Mouse (Mus musculus) heart, embryonic 12.5 days (tissue): ENCODE results near the gene Mcat. TPM values are rescaled to one million over a fixed set of nuclear protein-coding genes. Genes with fewer than 3 reads are reported as not detected.

Source experiments
- ATAC-seq: fragments of 200-750 bp; cut with Nextera tagmentation; 2 replicates; pipeline ENCODE4 v1.8.0; 2017; ENCODE audit warnings: moderate TSS enrichment, moderate library complexity; ENCODE audit not compliant: insufficient number of reproducible peaks, low FRiP score
- H3K27ac ChIP-seq: fragments of 300-500 bp; sonication (generic); 2 replicates; pipeline ENCODE4 v1.5.1; 2016; ENCODE audit warnings: mild to moderate bottlenecking, moderate library complexity; ENCODE audit not compliant: poor library complexity, severe bottlenecking
- H3K27me3 ChIP-seq: fragments of 300-500 bp; sonication (generic); replicated peaks from 2 replicates; pipeline ENCODE4 v1.6.1; 2016; ENCODE audit warnings: mild to moderate bottlenecking, moderate library complexity
- H3K36me3 ChIP-seq: fragments of 300-500 bp; sonication (generic); 2 replicates; pipeline ENCODE4 v1.6.1; 2016; ENCODE audit warnings: mild to moderate bottlenecking, moderate library complexity
- H3K4me1 ChIP-seq: fragments of 300-500 bp; sonication (generic); replicated peaks from 2 replicates; pipeline ENCODE4 v1.6.1; 2016; ENCODE audit warnings: mild to moderate bottlenecking
- H3K4me2 ChIP-seq: fragments of 300-500 bp; sonication (generic); 2 replicates; pipeline ENCODE4 v1.6.1; 2016; ENCODE audit warnings: mild to moderate bottlenecking, moderate library complexity
- H3K4me3 ChIP-seq: fragments of 300-500 bp; sonication (generic); 2 replicates; pipeline ENCODE4 v1.5.1; 2016; ENCODE audit warnings: mild to moderate bottlenecking
- H3K9ac ChIP-seq: fragments of 300-500 bp; sonication (generic); 2 replicates; pipeline ENCODE4 v1.6.1; 2016; ENCODE audit warnings: mild to moderate bottlenecking, moderate library complexity
- H3K9me3 ChIP-seq: fragments of 300-500 bp; sonication (generic); replicated peaks from 2 replicates; pipeline ENCODE4 v1.6.1; 2016; ENCODE audit warnings: mild to moderate bottlenecking, moderate library complexity
- WGBS: fragments of 180-500 bp; shearing (Covaris S2); methylation state at CpG from one replicate; pipeline ENCODE4 v1.1.7; 2016; 5-methylcytosine and 5-hydroxymethylcytosine counted together
- polyA plus RNA-seq: library from polyadenylated mRNA; unstranded; fragments of >200 nt; fragmentation: Nextera tagmentation; extraction: Ambion mirVana; gene quantifications from 2 replicates; pipeline ENCODE4 v1.2.1, GENCODE M21; 2016

The Mcat gene
- polyA plus RNA-seq, 1 experiment from 2014 or later, result 34.8 TPM

DNA sequence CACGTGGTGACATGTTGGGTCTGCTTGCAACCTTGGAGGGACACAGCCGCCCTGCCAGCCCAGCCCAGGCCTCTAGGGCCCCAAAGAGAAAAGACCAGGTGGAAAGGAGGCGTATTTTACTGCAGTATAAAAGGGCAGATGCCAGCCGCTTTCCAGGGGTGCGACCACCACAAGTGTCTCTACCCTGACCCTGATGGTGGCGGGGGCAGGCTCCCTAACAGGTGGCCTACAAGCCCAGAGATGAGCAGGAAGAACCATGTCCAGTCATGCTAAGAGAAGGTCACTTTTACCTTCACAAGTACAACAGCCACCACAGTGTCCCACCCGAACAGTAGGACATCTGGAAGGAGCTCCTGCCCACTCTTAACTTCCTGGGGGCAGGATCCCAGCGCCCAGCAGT is 12.0 kb upstream of the Mcat start:
- H3K36me3 ChIP-seq, result peaks cover 84% of the 10 kb centered on the region
- H3K4me3 ChIP-seq, result no peak overlapping the region
- H3K9me3 ChIP-seq, result no peaks in the 10 kb centered on the region
- H3K9ac ChIP-seq, result no peak overlapping the region
- WGBS, result 92% methylated on average over 8 of the region's 8 CpGs
- H3K27me3 ChIP-seq, result no peaks in the 10 kb centered on the region
- H3K27ac ChIP-seq, result no peak overlapping the region
- no peak overlapping the region for H3K4me2 ChIP-seq
- H3K4me1 ChIP-seq, result no peaks in the 10 kb centered on the region
- ATAC-seq, result no peak

DNA sequence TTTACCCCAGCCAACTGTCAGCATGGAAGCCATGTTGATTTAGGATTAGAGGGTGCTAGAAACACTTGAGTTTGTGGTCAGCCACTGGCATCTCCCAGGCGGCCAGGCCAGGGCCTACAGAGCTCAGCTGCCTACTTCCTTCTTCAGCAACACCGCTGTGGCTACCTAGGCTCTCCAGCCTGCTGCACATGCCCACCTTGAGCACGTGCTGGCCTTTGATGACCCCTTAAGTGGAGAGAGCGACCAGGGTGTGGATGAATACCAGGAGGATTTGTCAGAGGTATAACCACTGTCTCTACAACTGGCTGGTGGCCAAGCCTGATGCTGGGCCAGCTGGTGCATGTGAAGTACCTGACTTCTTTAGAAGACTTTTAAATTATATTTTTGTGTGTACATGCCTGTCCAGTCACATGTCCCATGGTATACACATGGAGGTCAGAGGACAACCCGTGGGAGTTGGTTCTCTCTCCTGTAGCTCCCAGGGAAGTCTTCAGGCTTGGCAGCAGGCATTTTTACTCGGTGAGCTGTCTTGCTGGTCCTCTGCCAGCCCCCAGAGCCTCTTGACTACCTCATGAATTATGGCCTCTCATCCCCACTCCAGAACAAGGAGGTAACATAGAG is 11.3 kb upstream of the Mcat start:
- Histone ChIP-seq H3K27me3 (no peaks in the 10 kb centered on the region), H3K4me3 (no peak overlapping the region), H3K4me2 (no peak overlapping the region), H3K4me1 (no peaks in the 10 kb centered on the region), H3K9ac (no peak overlapping the region), H3K9me3 (no peaks in the 10 kb centered on the region), H3K27ac (no peak overlapping the region), H3K36me3 (peaks cover 77% of the 10 kb centered on the region)
- ATAC-seq, result no peak
- WGBS, result 82% methylated on average over 6 of the region's 6 CpGs

DNA sequence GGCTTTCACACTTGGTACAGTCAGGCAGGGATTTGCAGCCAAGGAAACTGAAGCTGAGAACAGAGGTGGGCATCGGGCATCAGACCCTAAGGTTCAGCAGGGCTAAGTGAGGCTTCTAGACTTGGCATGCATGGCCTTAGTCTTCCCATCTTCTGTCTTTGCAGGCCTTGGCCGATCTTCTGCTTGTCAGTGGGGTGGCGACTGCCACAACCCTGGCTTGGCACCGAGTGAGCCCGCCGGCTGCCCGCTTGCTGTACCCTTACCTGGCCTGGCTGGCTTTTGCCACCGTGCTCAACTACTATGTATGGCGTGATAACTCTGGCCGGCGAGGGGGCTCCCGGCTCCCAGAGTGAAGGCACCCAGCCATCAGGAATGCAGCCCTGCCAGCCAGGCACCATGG is 10.0 kb upstream of the Mcat start:
- Histone ChIP-seq H3K27ac (no peak overlapping the region), H3K9me3 (no peaks in the 10 kb centered on the region), H3K4me1 (peaks cover 4% of the 10 kb centered on the region; the same call in 1 of the 2 replicates), H3K9ac (no peak overlapping the region), H3K4me2 (no peak overlapping the region), H3K4me3 (no peak overlapping the region), H3K27me3 (no peaks in the 10 kb centered on the region), H3K36me3 (peaks cover 66% of the 10 kb centered on the region)
- no peak for ATAC-seq
- 95% methylated on average over 12 of the region's 12 CpGs for WGBS

DNA sequence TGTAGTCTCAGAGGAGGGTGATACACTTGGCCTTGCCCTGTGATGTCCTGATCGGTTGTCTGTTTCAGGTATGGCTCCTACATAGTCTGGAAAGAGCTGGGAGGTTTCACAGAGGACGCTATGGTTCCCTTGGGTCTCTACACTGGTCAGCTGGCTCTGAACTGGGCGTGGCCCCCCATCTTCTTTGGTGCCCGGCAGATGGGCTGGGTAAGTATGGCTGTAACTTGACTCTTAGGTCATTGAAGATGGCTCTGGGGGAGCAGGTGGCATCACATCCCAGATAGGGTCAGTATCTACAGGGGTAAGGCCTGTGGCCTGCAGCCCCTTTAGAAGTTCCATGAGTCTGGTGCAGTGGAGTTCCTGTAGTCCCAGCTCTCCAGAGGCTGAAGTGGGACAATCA is 8.5 kb upstream of the Mcat start:
- Histone ChIP-seq H3K36me3 (peaks cover 52% of the 10 kb centered on the region), H3K9ac (no peak overlapping the region), H3K27me3 (no peaks in the 10 kb centered on the region), H3K9me3 (no peaks in the 10 kb centered on the region), H3K27ac (no peak overlapping the region; the same call in 1 of the 2 replicates), H3K4me3 (no peak overlapping the region), H3K4me1 (peaks cover 4% of the 10 kb centered on the region; the same call in 1 of the 2 replicates), H3K4me2 (no peak overlapping the region)
- WGBS, result 84% methylated on average over 4 of the region's 4 CpGs
- ATAC-seq, result no peak

DNA sequence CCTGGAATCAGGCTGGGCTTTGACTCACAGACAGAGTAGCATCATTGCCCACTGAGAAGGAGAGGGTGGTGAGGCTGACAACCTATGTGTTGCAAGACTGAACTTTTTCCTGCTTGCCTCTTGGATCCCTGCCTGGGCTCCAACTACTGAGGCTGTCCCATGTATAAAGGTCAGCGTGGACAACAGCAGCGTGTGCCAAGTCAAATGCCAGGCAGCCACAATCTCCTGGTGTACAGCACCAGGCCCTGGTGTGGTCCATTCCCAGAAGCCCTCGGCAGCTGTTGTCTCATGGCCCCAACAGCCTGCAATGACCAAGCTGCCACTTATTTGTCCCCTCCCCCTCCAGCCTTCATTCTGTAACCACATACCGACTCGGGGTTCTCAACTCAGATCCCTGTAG is 8.0 kb upstream of the Mcat start:
- Histone ChIP-seq H3K36me3 (peaks cover 47% of the 10 kb centered on the region), H3K4me1 (peaks cover 4% of the 10 kb centered on the region; the same call in 1 of the 2 replicates), H3K27me3 (no peaks in the 10 kb centered on the region), H3K9me3 (no peaks in the 10 kb centered on the region), H3K9ac (no peak overlapping the region), H3K4me3 (no peak overlapping the region), H3K27ac (no peak overlapping the region; the same call in 1 of the 2 replicates), H3K4me2 (no peak overlapping the region)
- ATAC-seq, result no peak
- WGBS, result 91% methylated on average over 5 of the region's 5 CpGs

DNA sequence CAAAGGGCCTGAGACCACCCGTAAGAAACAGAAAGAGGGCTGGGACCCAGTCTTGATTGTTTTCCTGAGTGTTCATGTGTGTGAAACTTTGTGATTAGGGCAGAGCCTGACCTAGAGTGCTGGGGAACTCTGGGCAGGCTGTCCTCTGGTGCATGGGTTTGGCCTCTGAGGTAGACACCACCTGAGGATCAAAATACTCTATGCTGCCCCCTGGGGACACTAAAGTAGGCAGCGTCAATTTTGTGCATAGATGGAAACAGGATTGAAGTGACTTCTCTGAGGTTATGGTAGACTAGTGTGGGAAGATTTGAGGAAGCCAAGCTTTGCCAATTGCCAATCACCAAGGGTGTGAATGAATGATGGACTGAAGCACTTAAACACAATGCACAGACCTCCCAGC is 7.1 kb upstream of the Mcat start:
- Histone ChIP-seq H3K27me3 (no peaks in the 10 kb centered on the region), H3K4me2 (no peak overlapping the region), H3K9me3 (no peaks in the 10 kb centered on the region), H3K27ac (no peak overlapping the region), H3K9ac (no peak overlapping the region), H3K36me3 (peaks cover 37% of the 10 kb centered on the region), H3K4me1 (peaks cover 4% of the 10 kb centered on the region; the same call in 1 of the 2 replicates), H3K4me3 (no peak overlapping the region)
- 61% methylated on average over 2 of the region's 2 CpGs for WGBS
- ATAC-seq, result no peak

DNA sequence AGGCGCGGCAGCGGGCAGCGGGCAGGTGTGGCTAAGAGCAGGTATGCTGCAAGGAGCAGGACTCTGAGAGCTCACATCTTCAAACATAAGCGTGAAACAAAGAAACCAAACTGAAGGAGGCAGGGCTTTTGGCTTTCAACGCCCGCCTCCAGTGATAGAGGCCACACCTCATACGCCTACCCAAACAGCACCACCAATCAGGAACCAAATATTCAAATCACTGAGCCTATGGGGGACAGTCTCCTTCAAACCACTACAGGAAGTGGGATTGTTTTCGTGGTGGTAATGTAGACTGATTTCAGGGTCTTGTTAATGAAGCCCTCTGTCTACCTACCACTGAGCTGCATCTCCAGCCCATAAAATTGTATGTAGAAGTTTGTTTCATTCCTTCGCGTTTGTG is 6.1 kb upstream of the Mcat start:
- Histone ChIP-seq H3K27ac (no peak overlapping the region), H3K4me2 (no peak overlapping the region), H3K36me3 (peaks cover 27% of the 10 kb centered on the region), H3K9me3 (no peaks in the 10 kb centered on the region), H3K9ac (no peak overlapping the region), H3K27me3 (no peaks in the 10 kb centered on the region), H3K4me3 (no peak overlapping the region), H3K4me1 (peaks cover 13% of the 10 kb centered on the region; the same call in 1 of the 2 replicates)
- 45% methylated on average over 11 of the region's 11 CpGs for WGBS
- ATAC-seq, result no peak

DNA sequence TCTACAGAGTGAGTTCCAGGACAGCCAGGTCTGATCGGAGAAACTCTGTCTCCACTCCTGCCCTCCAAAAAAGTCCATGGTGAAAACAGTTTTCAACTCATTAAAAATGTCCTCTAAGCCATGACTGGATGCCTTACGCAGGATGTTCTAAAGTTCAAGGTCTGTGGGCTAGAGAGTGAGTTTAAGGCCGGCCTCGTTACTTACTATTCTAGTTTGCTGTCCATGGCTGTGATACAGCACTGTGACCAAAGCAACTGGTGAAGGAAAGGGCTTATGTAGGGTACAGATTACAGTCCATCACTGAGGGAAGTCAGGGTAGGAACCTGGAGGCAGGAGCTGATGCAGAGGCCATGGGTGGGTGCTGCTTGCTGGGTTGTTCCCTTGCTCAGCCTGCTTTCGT is 5.0 kb upstream of the Mcat start:
- Histone ChIP-seq H3K4me1 (peaks cover 18% of the 10 kb centered on the region), H3K27ac (no peak overlapping the region), H3K9me3 (no peaks in the 10 kb centered on the region), H3K9ac (no peak overlapping the region), H3K36me3 (peaks cover 16% of the 10 kb centered on the region), H3K4me3 (no peak overlapping the region), H3K4me2 (no peak overlapping the region), H3K27me3 (no peaks in the 10 kb centered on the region)
- 94% methylated on average over 5 of the region's 5 CpGs for WGBS
- ATAC-seq, result no peak

DNA sequence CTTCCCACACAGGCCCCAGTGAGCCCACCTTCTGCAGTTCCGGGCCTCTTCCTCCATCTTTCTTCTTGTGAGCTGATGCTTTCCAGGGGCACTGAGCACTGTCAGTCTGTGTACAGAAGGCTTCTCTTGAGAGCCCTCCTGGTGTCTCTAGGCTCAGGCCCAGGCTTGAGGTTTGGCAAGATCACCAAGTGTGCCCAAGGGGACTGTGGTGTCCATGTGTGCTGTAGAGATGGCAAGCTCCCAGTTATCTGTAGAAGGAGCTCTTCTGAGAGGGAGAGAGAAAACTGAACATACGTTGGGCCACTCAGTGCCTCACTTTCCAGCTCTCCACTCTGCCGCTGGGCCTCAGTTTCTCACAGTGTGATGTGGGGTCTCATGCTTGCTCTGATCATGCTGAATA is 4.1 kb upstream of the Mcat start:
- Histone ChIP-seq H3K4me1 (peaks cover 26% of the 10 kb centered on the region), H3K27me3 (no peaks in the 10 kb centered on the region), H3K36me3 (peaks cover 14% of the 10 kb centered on the region), H3K4me2 (no peak overlapping the region), H3K27ac (no peak overlapping the region), H3K4me3 (no peak overlapping the region), H3K9me3 (no peaks in the 10 kb centered on the region), H3K9ac (no peak overlapping the region)
- WGBS, result 83% methylated on average over 3 of the region's 3 CpGs
- ATAC-seq, result no peak

DNA sequence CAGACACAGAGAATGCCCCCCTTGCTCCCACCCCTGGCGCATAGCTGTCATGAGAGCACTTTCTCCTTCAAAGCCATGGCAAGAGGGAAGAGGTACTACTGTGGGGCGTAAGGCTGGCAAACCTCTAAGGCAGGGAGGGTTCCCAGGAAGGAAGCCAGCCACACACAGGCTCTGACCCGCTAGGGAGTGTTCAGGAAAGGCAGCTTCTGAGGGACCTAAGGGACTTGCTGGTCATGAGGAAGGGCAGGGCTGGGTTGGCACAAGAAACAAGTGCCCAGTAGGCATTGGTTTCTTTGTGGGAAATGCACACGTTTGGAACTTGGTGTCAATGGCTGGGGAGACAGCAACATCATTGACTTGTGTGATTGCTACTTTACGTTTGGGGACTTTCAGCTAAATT is 2.4 kb upstream of the Mcat start:
- WGBS, result 74% methylated on average over 5 of the region's 5 CpGs
- H3K4me1 ChIP-seq, result peaks cover 31% of the 10 kb centered on the region
- no peaks in the 10 kb centered on the region for H3K36me3 ChIP-seq
- H3K9me3 ChIP-seq, result no peaks in the 10 kb centered on the region
- no peak overlapping the region for H3K9ac ChIP-seq
- no peak overlapping the region for H3K27ac ChIP-seq
- ATAC-seq, result no peak
- H3K4me2 ChIP-seq, result peak overlapping the region; percentile 99
- H3K27me3 ChIP-seq, result no peaks in the 10 kb centered on the region
- H3K4me3 ChIP-seq, result no peak overlapping the region

DNA sequence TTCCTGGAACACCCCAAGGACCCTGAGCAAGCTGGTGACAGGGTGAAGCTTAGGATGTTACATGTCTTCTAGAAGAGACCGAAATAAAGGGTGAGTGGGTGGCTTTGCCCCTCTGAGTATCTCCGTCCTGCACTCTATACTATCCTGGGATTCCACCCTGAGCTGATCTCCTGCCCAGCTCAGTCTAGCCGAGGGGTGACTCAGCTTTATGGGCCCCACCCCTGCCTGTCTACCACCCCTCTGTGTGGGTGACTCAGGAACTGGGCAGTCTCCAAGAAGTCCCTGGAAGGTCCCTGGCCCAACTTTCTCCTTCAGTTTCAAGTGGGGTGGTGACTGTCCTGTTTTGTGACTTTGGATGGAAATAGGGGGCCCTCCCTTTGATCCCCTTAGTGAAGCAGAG is 1.8 kb upstream of the Mcat start:
- ATAC-seq, result peak; percentile 88
- H3K4me2 ChIP-seq, result peak overlapping the region; percentile 99
- no peak overlapping the region for H3K9ac ChIP-seq
- no peaks in the 10 kb centered on the region for H3K9me3 ChIP-seq
- H3K36me3 ChIP-seq, result no peaks in the 10 kb centered on the region
- 63% methylated on average over 3 of the region's 3 CpGs for WGBS
- H3K4me3 ChIP-seq, result no peak overlapping the region
- 0 out of 2 replicates have a peak overlapping the region, but pooled peaks have one; percentile 18 for H3K27ac ChIP-seq
- H3K27me3 ChIP-seq, result no peaks in the 10 kb centered on the region
- H3K4me1 ChIP-seq, result peaks cover 31% of the 10 kb centered on the region
